Mouse (Mus musculus) liver, embryonic 12.5 days (tissue): ENCODE results near the gene Maneal. TPM values are rescaled to one million over a fixed set of nuclear protein-coding genes. Genes with fewer than 3 reads are reported as not detected.

Experiments
- ATAC-seq: fragments of 200-750 bp; cut with Nextera tagmentation; 2 replicates; pipeline ENCODE4 v1.8.0; 2017; ENCODE audit warnings: moderate number of reproducible peaks, mild to moderate bottlenecking, moderate library complexity
- H3K27ac ChIP-seq: fragments of 300-500 bp; sonication (generic); 2 replicates; pipeline ENCODE4 v1.5.1; 2016; ENCODE audit warnings: mild to moderate bottlenecking
- H3K27me3 ChIP-seq: fragments of 300-500 bp; sonication (generic); replicated peaks from 2 replicates; pipeline ENCODE4 v1.6.1; 2016; ENCODE audit warnings: mild to moderate bottlenecking, moderate library complexity
- H3K36me3 ChIP-seq: fragments of 300-500 bp; sonication (generic); 2 replicates; pipeline ENCODE4 v1.6.1; 2016; ENCODE audit warnings: mild to moderate bottlenecking, moderate library complexity
- H3K4me1 ChIP-seq: fragments of 300-500 bp; sonication (generic); 2 replicates; pipeline ENCODE4 v1.6.1; 2016
- H3K4me2 ChIP-seq: fragments of 300-500 bp; sonication (generic); 2 replicates; pipeline ENCODE4 v1.6.1; 2016; ENCODE audit warnings: mild to moderate bottlenecking, moderate library complexity
- H3K4me3 ChIP-seq: fragments of 300-500 bp; sonication (generic); 2 replicates; pipeline ENCODE4 v1.5.1; 2016; ENCODE audit warnings: mild to moderate bottlenecking, moderate library complexity
- H3K9ac ChIP-seq: fragments of 300-500 bp; sonication (generic); 2 replicates; pipeline ENCODE4 v1.6.1; 2016; ENCODE audit warnings: mild to moderate bottlenecking, moderate library complexity
- H3K9me3 ChIP-seq: fragments of 300-500 bp; sonication (generic); replicated peaks from 2 replicates; pipeline ENCODE4 v1.6.1; 2016; ENCODE audit warnings: mild to moderate bottlenecking, moderate library complexity
- WGBS: fragments of 180-500 bp; shearing (Covaris S2); methylation state at CpG from one replicate; pipeline ENCODE4 v1.1.7; 2016; ENCODE audit not compliant: insufficient replicate concordance; 5-methylcytosine and 5-hydroxymethylcytosine counted together
- polyA plus RNA-seq: library from polyadenylated mRNA; unstranded; fragments of >200 nt; fragmentation: Nextera tagmentation; extraction: Ambion mirVana; gene quantifications from 2 replicates; pipeline ENCODE4 v1.2.1, GENCODE M21; 2016

The Maneal gene
- polyA plus RNA-seq: 0.06 and 0.08 TPM in 2 replicates

DNA sequence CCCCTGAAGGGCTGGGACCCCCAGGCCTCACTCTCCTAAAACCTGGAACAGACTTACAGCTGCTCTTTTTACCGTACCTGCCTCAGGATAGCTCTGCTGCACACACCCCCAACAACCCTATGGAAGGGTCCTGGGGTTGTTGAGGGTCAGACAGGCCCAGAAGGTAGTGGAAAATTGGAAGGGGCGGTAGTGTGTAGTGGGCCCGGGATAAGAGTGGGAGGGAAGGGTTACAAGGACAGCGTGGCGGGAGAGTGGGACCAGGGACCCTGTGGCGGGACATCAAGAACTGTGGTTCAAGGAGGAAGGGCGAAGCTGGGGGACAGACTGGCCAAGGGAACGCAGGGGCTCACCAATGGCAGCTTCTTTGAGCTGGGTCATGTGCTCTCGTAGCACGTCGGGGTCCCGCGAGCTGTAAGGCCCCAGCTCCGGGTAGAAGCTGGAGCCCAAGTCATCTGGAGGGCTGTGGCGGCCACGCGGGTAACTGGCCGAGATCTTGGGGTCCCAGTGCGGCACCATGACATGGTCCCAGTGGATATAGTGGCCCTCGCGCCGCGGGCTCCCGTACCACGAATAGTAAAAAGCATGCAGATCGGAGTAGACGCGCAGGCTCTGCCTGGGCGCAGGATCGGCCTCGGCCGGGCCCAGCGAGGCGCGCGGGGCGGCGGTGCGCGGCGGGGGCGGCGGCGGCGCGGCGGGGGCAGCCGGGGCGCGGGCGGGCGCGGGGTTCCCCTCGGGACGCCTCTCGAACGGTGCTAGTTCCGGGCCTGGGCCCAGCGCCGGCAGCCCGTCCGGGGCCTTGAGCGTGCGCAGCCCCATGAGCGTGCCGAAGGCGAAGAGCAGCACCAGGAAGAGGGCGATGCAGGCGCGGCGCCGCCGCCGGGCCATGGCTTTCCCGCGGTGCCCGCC, at the start of gene Maneal:
TSS of gene Maneal (minus strand) at position 889 of the 906 bp plus-strand sequence.
- no peak for ATAC-seq
- H3K9ac ChIP-seq: no peak within 1 kb of the TSS
- 5% methylated on average over 65 of the region's 77 CpGs for WGBS
- no peak within 1 kb of the TSS for H3K27ac ChIP-seq
- H3K27me3 ChIP-seq: peaks cover 56% of the 10 kb centered on the region
- H3K4me3 ChIP-seq: peak within 1 kb of the TSS; percentile 35
- H3K9me3 ChIP-seq: no peaks in the 10 kb centered on the region
- H3K36me3 ChIP-seq: peaks cover 8% of the 10 kb centered on the region
- H3K4me1 ChIP-seq: no peaks in the 10 kb centered on the region; the same call in 1 of the 2 replicates
- H3K4me2 ChIP-seq: peak within 1 kb of the TSS; percentile 59

DNA sequence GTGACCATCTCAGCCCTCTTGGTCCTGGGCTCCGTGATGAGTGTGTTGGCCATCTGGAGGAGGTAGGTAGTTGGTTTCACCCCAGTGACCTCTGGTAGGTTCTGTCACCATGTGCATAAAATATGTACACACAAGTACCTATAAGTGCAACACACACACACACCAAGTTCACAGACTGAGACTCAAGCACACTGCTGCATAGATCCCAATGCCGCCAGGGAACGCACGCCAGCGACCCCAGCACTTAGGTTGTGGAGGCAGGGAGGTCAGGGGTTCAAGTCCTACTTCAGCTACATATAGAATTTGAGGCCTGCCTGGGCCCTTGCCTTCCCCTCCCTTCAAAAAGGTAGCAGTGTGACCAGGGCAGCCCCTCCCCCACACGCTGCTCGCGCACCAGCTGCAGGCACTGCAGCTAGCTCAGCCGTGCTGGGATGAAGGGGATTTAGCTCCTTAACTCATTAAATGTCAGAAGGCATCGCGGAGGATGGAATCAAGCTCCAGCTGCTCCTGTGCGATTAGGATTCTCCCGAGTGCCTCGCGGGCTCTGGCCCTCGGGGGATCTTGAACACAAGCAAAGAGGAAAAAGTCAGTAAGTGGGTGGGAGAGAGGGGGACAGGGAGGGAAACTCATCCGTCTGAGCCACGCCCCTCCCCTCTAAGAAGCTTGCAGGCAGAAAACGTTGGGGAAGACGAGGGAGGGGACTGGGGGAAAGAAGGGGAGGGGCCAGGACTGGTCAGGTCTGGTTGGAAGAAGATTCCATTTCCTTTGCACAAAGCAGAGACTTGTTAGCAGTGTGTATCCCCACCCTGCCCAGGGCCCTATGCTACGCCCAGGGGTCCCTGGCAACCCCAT, 44.2 kb upstream of the Maneal start:
- H3K36me3 ChIP-seq: no peaks in the 10 kb centered on the region
- H3K9me3 ChIP-seq: no peaks in the 10 kb centered on the region
- H3K9ac ChIP-seq: no peak overlapping the region
- peaks cover 10% of the 10 kb centered on the region; the same call in 1 of the 2 replicates for H3K4me1 ChIP-seq
- peak overlapping the region; percentile 43 for H3K4me2 ChIP-seq
- 15% methylated on average over 21 of the region's 21 CpGs for WGBS
- no peak for ATAC-seq
- no peak overlapping the region for H3K27ac ChIP-seq
- peaks cover 54% of the 10 kb centered on the region for H3K27me3 ChIP-seq
- no peak overlapping the region for H3K4me3 ChIP-seq

DNA sequence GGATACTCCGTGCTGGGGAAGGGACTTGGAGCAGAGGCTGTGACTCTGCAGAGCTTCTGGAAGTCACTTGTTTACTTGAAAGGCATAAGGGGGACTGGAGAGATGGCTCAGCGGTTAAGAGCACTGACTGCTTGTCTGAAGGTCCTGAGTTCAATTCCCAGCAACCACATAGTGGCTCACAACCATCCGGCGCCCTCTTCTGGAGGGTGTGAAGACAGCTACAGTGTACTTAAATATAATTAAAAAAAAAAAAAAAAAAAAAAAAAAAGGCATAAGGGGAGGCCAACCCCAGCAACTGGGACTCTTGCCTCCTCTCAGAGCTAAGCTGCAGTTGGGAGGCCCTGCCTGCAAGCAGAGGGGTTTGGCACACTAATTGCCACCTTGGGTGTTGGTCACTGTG, 43.4 kb upstream of the Maneal start:
- H3K27ac ChIP-seq: no peak overlapping the region
- peaks cover 10% of the 10 kb centered on the region; the same call in 1 of the 2 replicates for H3K4me1 ChIP-seq
- H3K4me3 ChIP-seq: no peak overlapping the region
- peaks cover 57% of the 10 kb centered on the region for H3K27me3 ChIP-seq
- no peaks in the 10 kb centered on the region for H3K36me3 ChIP-seq
- ATAC-seq: no peak
- 47% methylated on average over 4 of the region's 4 CpGs for WGBS
- no peak overlapping the region for H3K9ac ChIP-seq
- no peaks in the 10 kb centered on the region for H3K9me3 ChIP-seq
- no peak overlapping the region for H3K4me2 ChIP-seq

DNA sequence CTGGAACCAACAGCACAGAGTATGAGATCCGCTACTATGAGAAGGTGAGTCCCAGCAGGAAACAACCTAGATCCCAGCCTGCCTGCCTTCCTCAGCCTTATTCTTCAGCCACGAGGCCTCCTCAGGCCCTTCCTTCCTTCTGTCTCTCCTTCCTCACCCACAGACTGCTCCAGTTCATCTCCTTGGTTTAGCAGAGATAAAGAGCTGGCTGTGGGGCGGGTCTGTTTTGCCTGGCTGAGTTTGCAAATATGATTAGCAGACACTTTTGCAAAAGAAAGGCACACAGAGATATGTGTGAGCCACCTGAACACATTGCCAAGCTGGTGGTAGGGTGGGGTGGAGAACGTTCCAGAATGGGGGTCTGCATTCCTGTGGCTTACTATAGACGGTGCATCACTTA, 37.9 kb upstream of the Maneal start:
- Histone ChIP-seq H3K36me3 (no peaks in the 10 kb centered on the region), H3K9me3 (no peaks in the 10 kb centered on the region), H3K4me2 (peak overlapping the region; percentile 28), H3K4me3 (no peak overlapping the region), H3K27me3 (peaks cover 85% of the 10 kb centered on the region), H3K27ac (no peak overlapping the region), H3K4me1 (peaks cover 11% of the 10 kb centered on the region), H3K9ac (no peak overlapping the region)
- ATAC-seq: peak; percentile 65
- 22% methylated on average over 5 of the region's 5 CpGs for WGBS

DNA sequence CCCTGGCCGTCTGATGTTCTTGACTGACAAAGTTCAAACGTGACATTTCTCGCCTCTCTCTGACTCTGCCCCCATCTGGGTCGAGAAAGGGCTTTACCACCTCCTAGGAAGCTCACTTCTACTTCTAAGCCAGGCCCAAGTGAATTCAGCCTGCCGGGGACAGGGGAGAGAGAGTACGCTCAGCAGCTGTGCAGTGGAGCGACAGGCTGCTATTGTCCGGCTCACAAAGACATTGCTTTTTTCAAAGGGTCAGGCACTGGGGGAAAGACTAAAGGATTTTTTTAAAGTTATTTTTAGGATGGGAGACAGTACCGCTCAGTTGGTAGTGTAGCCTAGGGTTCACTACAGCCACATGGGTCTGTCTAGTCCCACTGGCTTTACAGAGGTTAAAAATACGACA, 36.5 kb upstream of the Maneal start:
- no peak for ATAC-seq
- no peak overlapping the region for H3K4me2 ChIP-seq
- WGBS: 59% methylated on average over 10 of the region's 10 CpGs

DNA sequence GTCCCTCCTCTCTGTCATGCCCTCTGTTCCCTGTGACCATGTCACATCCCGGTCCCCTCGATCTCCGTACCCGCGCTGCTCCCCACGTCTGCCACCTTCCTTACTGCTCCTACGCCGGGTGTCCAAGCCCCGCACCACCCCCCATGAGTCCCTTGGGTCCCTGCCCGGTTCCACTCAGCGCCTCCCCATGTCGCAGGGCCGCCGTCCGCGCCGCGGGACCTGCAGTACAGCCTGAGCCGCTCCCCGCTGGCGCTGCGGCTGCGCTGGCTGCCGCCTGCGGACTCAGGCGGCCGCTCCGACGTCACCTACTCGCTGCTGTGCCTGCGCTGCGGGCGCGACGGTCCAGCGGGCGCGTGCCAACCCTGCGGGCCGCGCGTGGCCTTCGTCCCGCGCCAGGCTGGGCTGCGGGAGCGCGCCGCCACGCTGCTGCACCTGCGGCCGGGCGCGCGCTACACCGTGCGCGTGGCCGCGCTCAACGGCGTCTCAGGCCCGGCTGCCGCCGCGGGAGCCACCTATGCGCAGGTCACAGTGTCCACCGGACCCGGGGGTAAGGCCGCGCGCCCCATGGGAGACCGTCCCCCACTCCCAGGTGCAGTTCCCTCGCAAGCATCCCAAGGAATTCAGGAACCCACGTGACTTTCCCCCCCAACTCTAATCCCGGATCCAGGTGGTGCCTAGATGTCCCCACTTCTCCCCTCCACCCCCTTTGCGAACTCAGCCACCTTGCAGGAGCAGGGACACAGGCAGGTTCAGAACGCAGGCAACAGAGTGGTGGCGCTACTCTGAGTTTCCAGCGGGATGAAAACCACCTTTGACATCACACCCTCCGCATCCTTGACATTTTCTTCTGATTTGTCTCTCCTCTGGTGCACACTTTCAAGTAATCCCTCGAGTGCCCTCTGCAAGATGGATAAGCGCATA, 32.8 kb upstream of the Maneal start:
- H3K27ac ChIP-seq: no peak overlapping the region
- peak overlapping the region; percentile 43 for H3K4me3 ChIP-seq
- no peak overlapping the region for H3K9ac ChIP-seq
- 3% methylated on average over 79 of the region's 83 CpGs for WGBS
- no peaks in the 10 kb centered on the region for H3K36me3 ChIP-seq
- H3K4me1 ChIP-seq: peaks cover 12% of the 10 kb centered on the region
- no peaks in the 10 kb centered on the region for H3K9me3 ChIP-seq
- no peak for ATAC-seq
- peak overlapping the region; percentile 50 for H3K4me2 ChIP-seq
- H3K27me3 ChIP-seq: peaks cover 95% of the 10 kb centered on the region

More for the DNA sequence above, 36.5 kb upstream of the Maneal start:
- peaks cover 87% of the 10 kb centered on the region for H3K27me3 ChIP-seq
- no peak overlapping the region for H3K27ac ChIP-seq
- H3K4me1 ChIP-seq: peaks cover 15% of the 10 kb centered on the region
- H3K9ac ChIP-seq: no peak overlapping the region
- no peaks in the 10 kb centered on the region for H3K9me3 ChIP-seq
- no peak overlapping the region for H3K4me3 ChIP-seq
- H3K36me3 ChIP-seq: no peaks in the 10 kb centered on the region

DNA sequence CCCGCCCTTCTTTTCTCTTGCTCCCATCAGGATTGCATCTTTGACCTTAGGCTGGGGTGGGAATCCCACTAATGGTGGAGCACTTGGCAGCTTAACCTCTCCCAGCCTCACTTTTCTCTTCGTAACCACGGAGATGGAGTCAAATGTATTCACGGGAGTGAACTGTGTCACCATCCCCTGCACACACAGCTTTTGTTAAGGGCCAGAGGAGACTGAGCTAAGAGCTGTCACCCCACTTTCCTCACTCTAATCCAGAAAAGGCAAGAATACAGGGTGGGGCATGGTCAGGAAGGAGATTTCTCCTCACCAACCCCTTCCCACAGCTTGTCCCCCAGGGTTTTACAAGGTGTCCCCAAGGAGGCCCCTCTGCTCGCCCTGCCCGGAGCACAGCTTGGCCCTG, 31.8 kb upstream of the Maneal start:
- Histone ChIP-seq H3K4me3 (no peak overlapping the region), H3K9me3 (no peaks in the 10 kb centered on the region), H3K4me1 (peaks cover 7% of the 10 kb centered on the region; the same call in 1 of the 2 replicates), H3K27me3 (peaks cover 95% of the 10 kb centered on the region), H3K27ac (no peak overlapping the region), H3K9ac (no peak overlapping the region), H3K36me3 (no peaks in the 10 kb centered on the region), H3K4me2 (no peak overlapping the region)
- WGBS: 33% methylated on average over 6 of the region's 6 CpGs
- ATAC-seq: no peak

DNA sequence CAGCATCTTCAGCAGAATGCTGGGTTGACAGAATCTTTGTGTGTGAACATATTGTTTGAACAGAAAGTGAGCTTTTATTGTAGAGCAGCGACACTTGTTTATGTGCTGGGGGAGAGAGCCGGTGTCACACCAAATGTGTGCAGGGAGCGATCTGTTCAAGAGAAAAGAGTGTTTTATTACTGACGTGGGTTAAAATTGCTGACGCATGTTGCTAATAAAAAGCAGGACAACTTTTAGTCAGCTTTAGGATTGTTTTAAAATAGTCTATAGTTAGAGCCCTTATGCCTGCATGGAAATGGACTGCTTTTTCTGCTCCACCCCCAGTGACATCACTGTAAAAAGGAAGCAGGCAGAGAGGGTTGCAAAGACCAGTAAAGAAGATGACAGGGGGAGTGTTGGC, 28.9 kb upstream of the Maneal start:
- no peaks in the 10 kb centered on the region for H3K36me3 ChIP-seq
- H3K27me3 ChIP-seq: peaks cover 92% of the 10 kb centered on the region
- ATAC-seq: no peak

DNA sequence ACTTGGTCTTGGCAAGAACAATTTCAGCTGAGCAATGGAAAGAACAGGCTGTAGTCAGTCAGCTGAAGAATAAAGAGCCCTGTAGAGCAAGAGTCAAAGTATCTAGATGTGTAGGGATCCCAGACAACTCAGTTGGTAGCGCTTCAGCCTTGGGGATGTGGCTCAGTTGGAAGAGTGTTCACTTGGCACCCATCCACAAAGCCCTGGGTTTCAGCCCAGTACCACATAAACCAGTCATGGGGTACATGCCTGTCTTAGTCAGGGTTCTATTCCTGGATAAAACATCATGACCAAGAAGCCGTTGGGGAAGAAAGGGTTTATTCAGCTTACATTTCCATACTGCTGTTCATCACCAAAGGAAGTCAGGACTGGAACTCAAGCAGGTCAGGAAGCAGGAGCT, 28.0 kb upstream of the Maneal start:
- no peak overlapping the region for H3K4me3 ChIP-seq
- peaks cover 91% of the 10 kb centered on the region for H3K27me3 ChIP-seq
- no peak overlapping the region for H3K4me2 ChIP-seq
- H3K4me1 ChIP-seq: peaks cover 5% of the 10 kb centered on the region; the same call in 1 of the 2 replicates
- no peak overlapping the region for H3K9ac ChIP-seq
- no peak for ATAC-seq
- no peaks in the 10 kb centered on the region for H3K36me3 ChIP-seq
- 68% methylated on average over 2 of the region's 2 CpGs for WGBS
- H3K27ac ChIP-seq: no peak overlapping the region
- no peaks in the 10 kb centered on the region for H3K9me3 ChIP-seq

More for the DNA sequence above, 28.9 kb upstream of the Maneal start:
- H3K27ac ChIP-seq: no peak overlapping the region
- 65% methylated on average over 5 of the region's 5 CpGs for WGBS
- H3K9me3 ChIP-seq: no peaks in the 10 kb centered on the region
- H3K4me1 ChIP-seq: peaks cover 7% of the 10 kb centered on the region; the same call in 1 of the 2 replicates
- H3K4me3 ChIP-seq: no peak overlapping the region
- H3K9ac ChIP-seq: no peak overlapping the region
- no peak overlapping the region for H3K4me2 ChIP-seq

DNA sequence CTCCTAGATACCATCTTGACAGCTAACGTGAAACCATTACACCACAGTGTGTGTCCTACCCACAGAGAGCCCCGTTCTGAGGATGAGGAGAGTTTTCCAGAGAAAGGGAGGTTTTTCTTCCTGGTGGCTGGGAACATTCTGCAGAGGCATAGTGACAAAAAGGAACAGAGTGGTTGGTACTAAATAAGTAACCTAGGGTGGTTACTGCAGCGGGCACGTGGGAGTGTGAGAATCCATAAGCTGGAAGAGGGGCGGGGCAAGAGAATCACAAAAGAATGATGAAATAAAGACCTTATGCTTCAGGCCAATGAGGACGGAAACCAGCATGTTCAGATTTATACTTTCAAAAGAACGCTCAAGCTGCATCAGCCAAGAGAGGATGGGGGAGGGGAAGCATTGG, 26.7 kb upstream of the Maneal start:
- Histone ChIP-seq H3K9me3 (no peaks in the 10 kb centered on the region), H3K9ac (no peak overlapping the region), H3K4me1 (no peaks in the 10 kb centered on the region), H3K36me3 (no peaks in the 10 kb centered on the region), H3K4me2 (no peak overlapping the region), H3K4me3 (no peak overlapping the region), H3K27ac (no peak overlapping the region), H3K27me3 (peaks cover 91% of the 10 kb centered on the region)
- no peak for ATAC-seq
- 53% methylated on average over 7 of the region's 7 CpGs for WGBS

DNA sequence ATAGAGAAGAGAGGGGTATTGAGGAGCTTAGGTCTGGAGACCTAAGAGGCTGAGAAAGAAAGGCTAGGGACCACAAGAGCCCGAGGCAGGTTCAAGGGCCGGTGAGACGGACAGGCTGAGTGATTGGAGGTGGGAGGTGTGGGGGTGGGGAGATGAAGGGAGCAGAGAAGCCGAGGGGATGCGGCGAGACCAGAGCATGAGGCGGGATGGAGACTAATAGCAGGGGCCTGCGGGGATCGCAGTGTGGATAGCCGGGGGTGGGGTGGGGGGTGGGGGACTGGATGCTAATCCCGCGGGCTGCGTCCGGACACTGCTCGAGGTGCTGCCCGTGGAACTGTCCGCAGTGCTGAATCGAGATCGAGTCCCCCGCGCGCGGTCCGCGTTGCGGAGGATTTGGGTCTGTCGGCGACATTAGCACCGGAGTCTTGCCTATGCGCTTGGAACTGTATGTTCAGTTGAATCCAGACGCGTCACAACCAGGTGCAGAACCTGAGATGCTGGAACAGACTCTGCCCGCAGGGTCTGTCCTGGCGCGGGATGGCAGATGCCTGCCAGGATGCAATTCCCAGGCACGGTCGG, 20.3 kb upstream of the Maneal start:
- Histone ChIP-seq H3K27me3 (peaks cover 84% of the 10 kb centered on the region), H3K27ac (no peak overlapping the region), H3K9ac (no peak overlapping the region), H3K4me2 (peak overlapping the region; percentile 46; the same call in 1 of the 2 replicates), H3K4me1 (peaks cover 13% of the 10 kb centered on the region), H3K4me3 (peak overlapping the region; percentile 25; the same call in 1 of the 2 replicates), H3K9me3 (no peaks in the 10 kb centered on the region), H3K36me3 (no peaks in the 10 kb centered on the region)
- 3% methylated on average over 37 of the region's 37 CpGs for WGBS
- no peak for ATAC-seq
